Mouse (Mus musculus) megakaryocyte, embryonic 14.5 days (primary cell): ENCODE measurements around the gene Cx3cr1.

ENCODE experiments used
- FLI1 ChIP-seq: IDR thresholded peaks from 2 replicates; pipeline ENCODE4 v1.6.1; 2012; ENCODE audit warnings: low read length, inconsistent platforms, mixed read lengths
- GATA1 ChIP-seq: IDR thresholded peaks from 3 replicates; pipeline ENCODE4 v1.6.1; 2012; ENCODE audit warnings: mixed read lengths, low read length, inconsistent platforms, borderline replicate concordance

DNA sequence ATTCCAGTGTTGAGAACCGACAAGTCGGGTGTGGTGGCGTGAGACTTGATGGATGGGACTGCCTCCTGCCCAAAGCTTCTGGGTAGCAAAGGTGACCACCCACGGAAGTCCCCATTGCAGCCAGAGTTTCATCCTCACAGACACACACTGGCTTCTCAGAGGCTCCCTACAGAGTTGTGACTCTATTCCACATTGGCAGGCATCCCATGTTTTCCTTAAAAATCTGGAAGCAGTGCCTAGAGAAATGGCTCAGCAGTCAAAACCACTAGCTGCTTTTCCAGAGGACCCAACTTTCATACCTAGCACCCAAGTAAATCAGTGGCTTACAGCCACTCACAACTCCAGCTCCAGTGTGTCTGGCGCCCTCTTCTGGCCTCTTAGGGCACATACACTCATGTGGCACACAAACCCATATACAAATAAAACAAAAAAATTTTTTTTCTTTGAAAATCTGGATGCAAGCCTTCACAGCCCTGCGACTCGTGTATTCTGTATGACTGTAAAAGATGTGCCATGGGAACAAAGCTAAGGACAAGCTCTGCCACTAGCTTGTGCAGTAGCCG is 10.9 kb upstream of the Cx3cr1 start:
- TF ChIP-seq GATA1: no peak
- no peak for TF ChIP-seq FLI1
